10 mouse cellular contexts compared by ENCODE assay signal in genomic region chr3:136790261-136790871, GRCm38 (mm10).
DNase-seq lines count a peak whose midpoint lies in the region; ATAC-seq lines count a peak whose summit lies in the region.
"Had no signal": no experiment of that assay in that cellular context is flagged by ENCODE, and none has a peak within 500 bp of the region (broad histone marks: within the 10 kb centered on the region; RNA-seq: fewer than 3 reads in every experiment).

No protein-coding gene starts in this region.

- no peak overlapping the region for H3K4me3 ChIP-seq in heart, embryonic 13.5 days
- no peak overlapping the region for H3K4me3 ChIP-seq in midbrain, embryonic 16.5 days (ENCODE audit: low read depth, low read length)
- H3K4me3 ChIP-seq in midbrain, embryonic 15.5 days, result no peak overlapping the region
- no peak overlapping the region for H3K4me3 ChIP-seq in hindbrain, embryonic 15.5 days
- H3K4me3 ChIP-seq: erythroblast, embryonic 14.5 days; limb, embryonic 15.5 days had no signal

- DNase-seq in heart, postnatal 10 days, result no peak
- peak; percentile 42 for DNase-seq in skeletal muscle tissue, adult 2 months (ENCODE audit: low read depth, low spot score)
- no peak for DNase-seq in layer of hippocampus, postnatal 25 days (ENCODE audit: extremely low spot score in 1 of 2, low spot score in 1 of 2)
- no peak for DNase-seq in spleen, postnatal 10 days (ENCODE audit: low spot score in 2 of 2)

- H3K9me3 ChIP-seq in heart, embryonic 13.5 days, result no peaks in the 10 kb centered on the region
- no peaks in the 10 kb centered on the region for H3K9me3 ChIP-seq in midbrain, embryonic 16.5 days (replicated peaks; ENCODE audit: control insufficient read depth, low read length, poor library complexity, severe bottlenecking)
- no peaks in the 10 kb centered on the region for H3K9me3 ChIP-seq in midbrain, embryonic 15.5 days
- H3K9me3 ChIP-seq in hindbrain, embryonic 15.5 days, result no peaks in the 10 kb centered on the region
- H3K9me3 ChIP-seq: limb, embryonic 15.5 days had no signal

- peaks cover 38% of the 10 kb centered on the region for H3K4me1 ChIP-seq in heart, embryonic 13.5 days
- peaks cover 15% of the 10 kb centered on the region for H3K4me1 ChIP-seq in midbrain, embryonic 16.5 days (ENCODE audit: control insufficient read depth, insufficient read depth, low read length)
- peaks cover 17% of the 10 kb centered on the region for H3K4me1 ChIP-seq in midbrain, embryonic 15.5 days
- H3K4me1 ChIP-seq in hindbrain, embryonic 15.5 days (replicated peaks), result peaks cover 27% of the 10 kb centered on the region
- H3K4me1 ChIP-seq: limb, embryonic 15.5 days had no signal

- no peak overlapping the region for H3K4me2 ChIP-seq in heart, embryonic 13.5 days
- no peak overlapping the region for H3K4me2 ChIP-seq in midbrain, embryonic 16.5 days (ENCODE audit: low read length)
- H3K4me2 ChIP-seq in midbrain, embryonic 15.5 days, result no peak overlapping the region
- no peak overlapping the region for H3K4me2 ChIP-seq in hindbrain, embryonic 15.5 days
- H3K4me2 ChIP-seq: limb, embryonic 15.5 days had no signal

- no peaks in the 10 kb centered on the region for H3K27me3 ChIP-seq in heart, embryonic 13.5 days (replicated peaks)
- no peaks in the 10 kb centered on the region for H3K27me3 ChIP-seq in midbrain, embryonic 16.5 days (ENCODE audit: control insufficient read depth, insufficient read depth, low read depth, low read length)
- H3K27me3 ChIP-seq in midbrain, embryonic 15.5 days (replicated peaks), result no peaks in the 10 kb centered on the region
- no peaks in the 10 kb centered on the region for H3K27me3 ChIP-seq in hindbrain, embryonic 15.5 days
- H3K27me3 ChIP-seq: limb, embryonic 15.5 days had no signal

- H3K9ac ChIP-seq in heart, embryonic 13.5 days, result no peak overlapping the region
- H3K9ac ChIP-seq in midbrain, embryonic 16.5 days (ENCODE audit: low read depth, low read length), result no peak overlapping the region
- H3K9ac ChIP-seq in midbrain, embryonic 15.5 days, result no peak overlapping the region
- no peak overlapping the region for H3K9ac ChIP-seq in hindbrain, embryonic 15.5 days
- H3K9ac ChIP-seq: limb, embryonic 15.5 days had no signal

- no peak for ATAC-seq in heart, embryonic 13.5 days (ENCODE audit: extremely low read depth, insufficient number of reproducible peaks, low FRiP score, low TSS enrichment)
- no peak for ATAC-seq in midbrain, embryonic 16.5 days
- ATAC-seq in midbrain, embryonic 15.5 days (replicated peaks), result no peak
- ATAC-seq in hindbrain, embryonic 15.5 days (ENCODE audit: low FRiP score, low read depth), result peak; percentile 12; the same call in 1 of the 2 replicates

- H3K27ac ChIP-seq in heart, embryonic 13.5 days (replicated peaks), result peak overlapping the region; percentile 16; the same call in 1 of the 2 replicates
- 0 out of 2 replicates have a peak overlapping the region, but pooled peaks have one; percentile 4 for H3K27ac ChIP-seq in midbrain, embryonic 16.5 days (ENCODE audit: low read length)
- no peak overlapping the region; the same call in 1 of the 2 replicates for H3K27ac ChIP-seq in midbrain, embryonic 15.5 days
- H3K27ac ChIP-seq in hindbrain, embryonic 15.5 days (replicated peaks), result peak overlapping the region; percentile 12; the same call in 1 of the 2 replicates
- H3K27ac ChIP-seq: limb, embryonic 15.5 days had no signal

- 40% methylated on average over 4 of the region's 4 CpGs for WGBS in heart, embryonic 13.5 days
- 54% methylated on average over 4 of the region's 4 CpGs for WGBS in midbrain, embryonic 16.5 days
- 63% methylated on average over 4 of the region's 4 CpGs for WGBS in midbrain, embryonic 15.5 days
- 55% methylated on average over 4 of the region's 4 CpGs for WGBS in hindbrain, embryonic 15.5 days

- no peaks in the 10 kb centered on the region for H3K36me3 ChIP-seq in heart, embryonic 13.5 days
- H3K36me3 ChIP-seq in midbrain, embryonic 16.5 days (ENCODE audit: control insufficient read depth, insufficient read depth, low read length), result no peaks in the 10 kb centered on the region
- no peaks in the 10 kb centered on the region for H3K36me3 ChIP-seq in midbrain, embryonic 15.5 days (replicated peaks)
- no peaks in the 10 kb centered on the region for H3K36me3 ChIP-seq in hindbrain, embryonic 15.5 days
- H3K36me3 ChIP-seq: limb, embryonic 15.5 days had no signal

- intact Hi-C loops in heart, postnatal 10 days (cut with DNase I), result no loop called here
